In genomic region chr17:34629796-34630603, GRCm38 (mm10) we compare ENCODE assay signal across 7 mouse cellular contexts. TPM values are rescaled to one million over a fixed set of nuclear protein-coding genes. Genes with fewer than 3 reads are reported as not detected.
DNase-seq lines count a peak whose midpoint lies in the region; ATAC-seq and TF ChIP-seq lines count a peak whose summit lies in the region.

No protein-coding gene starts in this region.

- no peak for TF ChIP-seq EP300 in lung, postnatal 0 days (IDR thresholded peaks at IDR 0.05)

- H3K27ac ChIP-seq in lung, postnatal 0 days (ENCODE audit: low read length) = no peak overlapping the region
- H3K27ac ChIP-seq in embryonic facial prominence, embryonic 13.5 days = no peak overlapping the region
- H3K27ac ChIP-seq in limb, embryonic 12.5 days = no peak overlapping the region

- WGBS in lung, postnatal 0 days = 24% methylated on average over 12 of the region's 12 CpGs
- 12% methylated on average over 12 of the region's 12 CpGs for WGBS in embryonic facial prominence, embryonic 13.5 days
- 13% methylated on average over 12 of the region's 12 CpGs for WGBS in limb, embryonic 12.5 days

- ATAC-seq in lung, postnatal 0 days = no peak
- ATAC-seq in embryonic facial prominence, embryonic 13.5 days (ENCODE audit: insufficient number of reproducible peaks, insufficient read depth, low FRiP score, low TSS enrichment, low read depth) = no peak
- ATAC-seq in limb, embryonic 12.5 days (ENCODE audit: insufficient number of reproducible peaks, insufficient read depth, low FRiP score, low TSS enrichment, low read depth) = no peak

- no peak for TF ChIP-seq CTCF in lung, postnatal 0 days (IDR thresholded peaks at IDR 0.05)

- no peaks in the 10 kb centered on the region for H3K36me3 ChIP-seq in lung, postnatal 0 days (ENCODE audit: insufficient read depth, low read length)
- peaks cover 5% of the 10 kb centered on the region; the same call in 1 of the 2 replicates for H3K36me3 ChIP-seq in embryonic facial prominence, embryonic 13.5 days
- peaks cover 8% of the 10 kb centered on the region; the same call in 1 of the 2 replicates for H3K36me3 ChIP-seq in limb, embryonic 12.5 days

- no peaks in the 10 kb centered on the region for H3K9me3 ChIP-seq in lung, postnatal 0 days (ENCODE audit: low read length)
- H3K9me3 ChIP-seq in embryonic facial prominence, embryonic 13.5 days = no peaks in the 10 kb centered on the region
- H3K9me3 ChIP-seq in limb, embryonic 12.5 days = no peaks in the 10 kb centered on the region

- H3K4me3 ChIP-seq in lung, postnatal 0 days (ENCODE audit: low read depth, low read length) = no peak overlapping the region
- H3K4me3 ChIP-seq in embryonic facial prominence, embryonic 13.5 days = peak overlapping the region; percentile 82
- peak overlapping the region; percentile 76 for H3K4me3 ChIP-seq in limb, embryonic 12.5 days (replicated peaks)

- H3K9ac ChIP-seq in lung, postnatal 0 days (replicated peaks; ENCODE audit: low read depth) = no peak overlapping the region
- H3K9ac ChIP-seq in embryonic facial prominence, embryonic 13.5 days = peak overlapping the region; percentile 83; the same call in 1 of the 2 replicates
- H3K9ac ChIP-seq in limb, embryonic 12.5 days (replicated peaks) = peak overlapping the region; percentile 44; the same call in 1 of the 2 replicates

- H3K4me2 ChIP-seq in lung, postnatal 0 days (replicated peaks; ENCODE audit: low read depth, low read length) = peak overlapping the region; percentile 43
- peak overlapping the region; percentile 91 for H3K4me2 ChIP-seq in embryonic facial prominence, embryonic 13.5 days
- peak overlapping the region; percentile 87 for H3K4me2 ChIP-seq in limb, embryonic 12.5 days

- no peak for DNase-seq in lung, postnatal 0 days (ENCODE audit: low spot score)
- no peak for DNase-seq in lung, postnatal 14 days
- peak; percentile 94 for DNase-seq in thymus, postnatal 0 days (ENCODE audit: low spot score)
- no peak for DNase-seq in layer of hippocampus, postnatal 10 days (ENCODE audit: low spot score in 2 of 2)
- DNase-seq in gastrocnemius, postnatal 4 days (ENCODE audit: low spot score in 2 of 2) = no peak

- peaks cover 21% of the 10 kb centered on the region; the same call in 1 of the 2 replicates for H3K4me1 ChIP-seq in lung, postnatal 0 days (ENCODE audit: insufficient read depth, low read depth, low read length)
- peaks cover 61% of the 10 kb centered on the region for H3K4me1 ChIP-seq in embryonic facial prominence, embryonic 13.5 days
- peaks cover 54% of the 10 kb centered on the region for H3K4me1 ChIP-seq in limb, embryonic 12.5 days (replicated peaks)

- peaks cover 42% of the 10 kb centered on the region for H3K27me3 ChIP-seq in lung, postnatal 0 days (replicated peaks; ENCODE audit: insufficient read depth, low read length)
- H3K27me3 ChIP-seq in embryonic facial prominence, embryonic 13.5 days = peaks cover 47% of the 10 kb centered on the region
- H3K27me3 ChIP-seq in limb, embryonic 12.5 days = peaks cover 59% of the 10 kb centered on the region

RNA-seq across cellular contexts. Expression of gene Prrt1, which starts 0.7 kb away (rescaled TPM):
- 0.27 and 0.29 TPM in 2 replicates for polyA plus RNA-seq in lung, postnatal 0 days (2015; fragmentation: Nextera tagmentation; extraction: Ambion mirVana)
- polyA plus RNA-seq in embryonic facial prominence, embryonic 13.5 days (2015; fragmentation: Nextera tagmentation; extraction: Ambion mirVana) = 0.55 and 0.78 TPM in 2 replicates
- 0.20 and 0.28 TPM in 2 replicates for polyA plus RNA-seq in limb, embryonic 12.5 days (2016; fragmentation: Nextera tagmentation; extraction: Ambion mirVana)
- polyA plus RNA-seq in thymus, postnatal 0 days (2015; fragmentation: Nextera tagmentation; extraction: Ambion mirVana) = 37.4 and 39.4 TPM in 2 replicates
- 100 to 1,000 TPM; 231 to 238 TPM for total RNA-seq in layer of hippocampus, postnatal 10 days (2021)
- total RNA-seq in gastrocnemius, postnatal 4 days (2021) = under 1 TPM; 0.34 to 0.76 TPM

RNA-seq across cellular contexts. Expression of gene Ppt2, which starts 1.7 kb away (rescaled TPM):
- 22.4 and 24.9 TPM in 2 replicates for polyA plus RNA-seq in lung, postnatal 0 days (2015; fragmentation: Nextera tagmentation; extraction: Ambion mirVana)
- polyA plus RNA-seq in embryonic facial prominence, embryonic 13.5 days (2015; fragmentation: Nextera tagmentation; extraction: Ambion mirVana) = 21.6 and 22.2 TPM in 2 replicates
- 15.9 and 17.6 TPM in 2 replicates for polyA plus RNA-seq in limb, embryonic 12.5 days (2016; fragmentation: Nextera tagmentation; extraction: Ambion mirVana)
- 38.4 and 45.5 TPM in 2 replicates for polyA plus RNA-seq in thymus, postnatal 0 days (2015; fragmentation: Nextera tagmentation; extraction: Ambion mirVana)
- 10 to 100 TPM; 32.9 to 34.1 TPM for total RNA-seq in layer of hippocampus, postnatal 10 days (2021)
- 10 to 100 TPM; 35.9 to 44.8 TPM for total RNA-seq in gastrocnemius, postnatal 4 days (2021)

RNA-seq across cellular contexts. Expression of gene Egfl8, which starts 14.2 kb away (rescaled TPM):
- 4.4 and 5.2 TPM in 2 replicates for polyA plus RNA-seq in lung, postnatal 0 days (2015; fragmentation: Nextera tagmentation; extraction: Ambion mirVana)
- 7.5 and 10.2 TPM in 2 replicates for polyA plus RNA-seq in embryonic facial prominence, embryonic 13.5 days (2015; fragmentation: Nextera tagmentation; extraction: Ambion mirVana)
- 3.0 and 3.4 TPM in 2 replicates for polyA plus RNA-seq in limb, embryonic 12.5 days (2016; fragmentation: Nextera tagmentation; extraction: Ambion mirVana)
- 3.1 and 3.3 TPM in 2 replicates for polyA plus RNA-seq in thymus, postnatal 0 days (2015; fragmentation: Nextera tagmentation; extraction: Ambion mirVana)
- 1 to 10 TPM; 6.0 to 7.0 TPM for total RNA-seq in layer of hippocampus, postnatal 10 days (2021)
- 10 to 100 TPM; 20.7 to 23.1 TPM for total RNA-seq in gastrocnemius, postnatal 4 days (2021)

RNA-seq across cellular contexts. Expression of gene Fkbpl, which starts 14.6 kb away (rescaled TPM):
- 12.2 and 14.5 TPM in 2 replicates for polyA plus RNA-seq in lung, postnatal 0 days (2015; fragmentation: Nextera tagmentation; extraction: Ambion mirVana)
- polyA plus RNA-seq in embryonic facial prominence, embryonic 13.5 days (2015; fragmentation: Nextera tagmentation; extraction: Ambion mirVana) = 15.0 and 18.0 TPM in 2 replicates
- 14.0 and 19.5 TPM in 2 replicates for polyA plus RNA-seq in limb, embryonic 12.5 days (2016; fragmentation: Nextera tagmentation; extraction: Ambion mirVana)
- 12.5 TPM in 2 replicates for polyA plus RNA-seq in thymus, postnatal 0 days (2015; fragmentation: Nextera tagmentation; extraction: Ambion mirVana)
- total RNA-seq in layer of hippocampus, postnatal 10 days (2021) = 10 to 100 TPM; 11.8 to 14.8 TPM
- 1 to 10 TPM; 8.1 to 8.3 TPM for total RNA-seq in gastrocnemius, postnatal 4 days (2021)

RNA-seq across cellular contexts. Expression of gene Atf6b, which starts 16.9 kb away (rescaled TPM):
- 42.5 and 47.3 TPM in 2 replicates for polyA plus RNA-seq in lung, postnatal 0 days (2015; fragmentation: Nextera tagmentation; extraction: Ambion mirVana)
- polyA plus RNA-seq in embryonic facial prominence, embryonic 13.5 days (2015; fragmentation: Nextera tagmentation; extraction: Ambion mirVana) = 97.8 and 106 TPM in 2 replicates
- 94.8 and 103 TPM in 2 replicates for polyA plus RNA-seq in limb, embryonic 12.5 days (2016; fragmentation: Nextera tagmentation; extraction: Ambion mirVana)
- 56.6 and 60.8 TPM in 2 replicates for polyA plus RNA-seq in thymus, postnatal 0 days (2015; fragmentation: Nextera tagmentation; extraction: Ambion mirVana)
- total RNA-seq in layer of hippocampus, postnatal 10 days (2021) = 10 to 100 TPM; 75.8 to 78.6 TPM
- total RNA-seq in gastrocnemius, postnatal 4 days (2021) = 10 to 100 TPM; 20.1 to 22.5 TPM

Comparison
In these comparisons a context has a peak if more than half of its experiments do, and no peak if none do; other contexts are left out.
1. RNA of gene Prrt1, which starts 0.7 kb away (polyA plus RNA-seq): 37.4 to 39.4 TPM in thymus, postnatal 0 days; 0.55 to 0.78 TPM in embryonic facial prominence, embryonic 13.5 days, 0.27 to 0.29 TPM in lung, postnatal 0 days and 0.20 to 0.28 TPM in limb, embryonic 12.5 days; every median in the first group is over 10 times any median in the second.
2. Peak in every context shown above with its lines, with median percentiles within 50 percentile points of each other: H3K4me2 ChIP-seq.